Mouse (Mus musculus) hindbrain, embryonic 11.5 days (tissue): ENCODE measurements around the gene Axdnd1. TPM values are rescaled to one million over a fixed set of nuclear protein-coding genes. Genes with fewer than 3 reads are reported as not detected.

ENCODE experiments used
- ATAC-seq: fragments of 200-750 bp; cut with Nextera tagmentation; 2 replicates; pipeline ENCODE4 v1.8.0; 2017; ENCODE audit warnings: mild to moderate bottlenecking, moderate TSS enrichment, moderate library complexity; ENCODE audit not compliant: low FRiP score
- DNase-seq: peaks from one replicate; pipeline ENCODE4 v3.0.0-alpha.2; 2015; ENCODE audit warnings: low spot score
- H3K27ac ChIP-seq: fragments of 300-500 bp; sonication (generic); 2 replicates; pipeline ENCODE4 v1.5.1; 2014; ENCODE audit warnings: mild to moderate bottlenecking, low read depth, low read length
- H3K27me3 ChIP-seq: fragments of 300-500 bp; sonication (generic); 2 replicates; pipeline ENCODE4 v1.6.1; 2014; ENCODE audit warnings: mild to moderate bottlenecking, low read length, moderate library complexity, mixed read lengths; ENCODE audit not compliant: control insufficient read depth, insufficient read depth
- H3K36me3 ChIP-seq: fragments of 300-500 bp; sonication (generic); 2 replicates; pipeline ENCODE4 v1.6.1; 2014; ENCODE audit warnings: mild to moderate bottlenecking, low read length, moderate library complexity, mixed read lengths; ENCODE audit not compliant: control insufficient read depth, insufficient read depth
- H3K4me1 ChIP-seq: fragments of 300-500 bp; sonication (generic); replicated peaks from 2 replicates; pipeline ENCODE4 v1.6.1; 2014; ENCODE audit warnings: low read length, mixed read lengths; ENCODE audit not compliant: control insufficient read depth, insufficient read depth
- H3K4me2 ChIP-seq: fragments of 300-500 bp; sonication (generic); replicated peaks from 2 replicates; pipeline ENCODE4 v1.6.1; 2014; ENCODE audit warnings: mild to moderate bottlenecking, low read depth, low read length
- H3K4me3 ChIP-seq: fragments of 300-500 bp; sonication (generic); 2 replicates; pipeline ENCODE4 v1.5.1; 2014; ENCODE audit warnings: low read depth, low read length
- H3K9ac ChIP-seq: fragments of 300-500 bp; sonication (generic); 2 replicates; pipeline ENCODE4 v1.6.1; 2014; ENCODE audit warnings: low read depth, low read length
- H3K9me3 ChIP-seq: fragments of 300-500 bp; sonication (generic); 2 replicates; pipeline ENCODE4 v1.6.1; 2016; ENCODE audit warnings: low read length; ENCODE audit not compliant: control insufficient read depth
- WGBS: fragments of 180-500 bp; shearing (Covaris S2); extraction: QIAGEN DNeasy Blood & Tissue Kit; methylation state at CpG from one replicate; pipeline ENCODE4 v1.1.7; 2014; 5-methylcytosine and 5-hydroxymethylcytosine counted together
- polyA plus RNA-seq: library from polyadenylated mRNA; unstranded; fragments of >200 nt; fragmentation: Nextera tagmentation; extraction: Ambion mirVana; gene quantifications from 2 replicates; pipeline ENCODE4 v1.2.1, GENCODE M21; 2014

Axdnd1 gene
- polyA plus RNA-seq, 1 experiment from 2014 or later = 0.28 TPM

GRCm38 (mm10) chr1:156393148-156393547, 27.8 kb downstream of the Axdnd1 start:
- Histone ChIP-seq H3K27ac (no peak overlapping the region), H3K9ac (no peak overlapping the region), H3K4me3 (no peak overlapping the region), H3K36me3 (no peaks in the 10 kb centered on the region), H3K4me2 (no peak overlapping the region), H3K4me1 (no peaks in the 10 kb centered on the region), H3K9me3 (no peaks in the 10 kb centered on the region), H3K27me3 (no peaks in the 10 kb centered on the region)
- 82% methylated on average over 4 of the region's 4 CpGs for WGBS
- DNase-seq (no peak), ATAC-seq (no peak)

- Histone ChIP-seq H3K36me3 (no peaks in the 10 kb centered on the region), H3K27me3 (no peaks in the 10 kb centered on the region), H3K9me3 (no peaks in the 10 kb centered on the region), H3K4me2 (no peak overlapping the region), H3K4me1 (no peaks in the 10 kb centered on the region), H3K27ac (no peak overlapping the region), H3K9ac (no peak overlapping the region), H3K4me3 (no peak overlapping the region)
- 73% methylated on average over 3 of the region's 3 CpGs for WGBS
- no peak for DNase-seq
- no peak for ATAC-seq
Measured at GRCm38 (mm10) chr1:156386880-156387279, 34.1 kb downstream of the Axdnd1 start.

- H3K27ac ChIP-seq = no peak overlapping the region
- no peak overlapping the region for H3K9ac ChIP-seq
- H3K4me3 ChIP-seq = no peak overlapping the region
- H3K4me1 ChIP-seq = no peaks in the 10 kb centered on the region
- DNase-seq (no peak), ATAC-seq (no peak)
- H3K27me3 ChIP-seq = no peaks in the 10 kb centered on the region
- H3K4me2 ChIP-seq = no peak overlapping the region
- 93% methylated on average over 4 of the region's 4 CpGs for WGBS
- H3K36me3 ChIP-seq = no peaks in the 10 kb centered on the region
- H3K9me3 ChIP-seq = no peaks in the 10 kb centered on the region
Measured at GRCm38 (mm10) chr1:156386232-156386631, 34.7 kb downstream of the Axdnd1 start.

GRCm38 (mm10) chr1:156381217-156381616, 39.7 kb downstream of the Axdnd1 start:
- Histone ChIP-seq H3K4me3 (no peak overlapping the region), H3K9me3 (no peaks in the 10 kb centered on the region), H3K27me3 (no peaks in the 10 kb centered on the region), H3K4me1 (no peaks in the 10 kb centered on the region), H3K36me3 (no peaks in the 10 kb centered on the region), H3K4me2 (no peak overlapping the region), H3K27ac (no peak overlapping the region), H3K9ac (no peak overlapping the region)
- DNase-seq = no peak
- ATAC-seq = no peak
- 92% methylated on average over 3 of the region's 3 CpGs for WGBS

- no peaks in the 10 kb centered on the region for H3K4me1 ChIP-seq
- DNase-seq (no peak), ATAC-seq (no peak)
- no peak within 1 kb of the TSS for H3K4me2 ChIP-seq
- H3K27ac ChIP-seq = no peak within 1 kb of the TSS
- H3K4me3 ChIP-seq = no peak within 1 kb of the TSS
- no peaks in the 10 kb centered on the region for H3K36me3 ChIP-seq
- H3K27me3 ChIP-seq = no peaks in the 10 kb centered on the region
- 92% methylated on average over 8 of the region's 8 CpGs for WGBS
- H3K9ac ChIP-seq = no peak within 1 kb of the TSS
- H3K9me3 ChIP-seq = no peaks in the 10 kb centered on the region
Measured at GRCm38 (mm10) chr1:156365740-156366139, 55.2 kb downstream of the Axdnd1 start, which contains the start of gene Gm2000. Gm2000 (plus strand) TSS chr1:156366040.

- no peak overlapping the region for H3K27ac ChIP-seq
- no peaks in the 10 kb centered on the region for H3K36me3 ChIP-seq
- H3K4me3 ChIP-seq = no peak overlapping the region
- no peak for DNase-seq
- no peaks in the 10 kb centered on the region for H3K9me3 ChIP-seq
- ATAC-seq = no peak
- H3K4me1 ChIP-seq = no peaks in the 10 kb centered on the region
- H3K27me3 ChIP-seq = no peaks in the 10 kb centered on the region
- H3K4me2 ChIP-seq = no peak overlapping the region
- WGBS = 90% methylated on average over 2 of the region's 2 CpGs
- no peak overlapping the region for H3K9ac ChIP-seq
Measured at GRCm38 (mm10) chr1:156352466-156352865, 68.5 kb downstream of the Axdnd1 start.

GRCm38 (mm10) chr1:156350441-156350840, 70.5 kb downstream of the Axdnd1 start:
- Histone ChIP-seq H3K36me3 (no peaks in the 10 kb centered on the region), H3K9me3 (no peaks in the 10 kb centered on the region), H3K27me3 (no peaks in the 10 kb centered on the region), H3K9ac (no peak overlapping the region), H3K27ac (no peak overlapping the region), H3K4me1 (no peaks in the 10 kb centered on the region), H3K4me3 (no peak overlapping the region), H3K4me2 (no peak overlapping the region)
- 88% methylated on average over 4 of the region's 4 CpGs for WGBS
- DNase-seq (no peak), ATAC-seq (no peak)

GRCm38 (mm10) chr1:156349031-156349430, 71.9 kb downstream of the Axdnd1 start:
- H3K4me1 ChIP-seq = no peaks in the 10 kb centered on the region
- no peak for DNase-seq
- no peaks in the 10 kb centered on the region for H3K36me3 ChIP-seq
- ATAC-seq = no peak
- no peak overlapping the region for H3K27ac ChIP-seq
- H3K4me2 ChIP-seq = no peak overlapping the region
- H3K9ac ChIP-seq = no peak overlapping the region
- H3K9me3 ChIP-seq = no peaks in the 10 kb centered on the region
- H3K27me3 ChIP-seq = no peaks in the 10 kb centered on the region
- 79% methylated on average over 4 of the region's 4 CpGs for WGBS
- no peak overlapping the region for H3K4me3 ChIP-seq

- 91% methylated on average over 4 of the region's 4 CpGs for WGBS
- Histone ChIP-seq H3K9me3 (no peaks in the 10 kb centered on the region), H3K4me3 (no peak overlapping the region), H3K9ac (no peak overlapping the region), H3K4me2 (no peak overlapping the region), H3K36me3 (no peaks in the 10 kb centered on the region), H3K4me1 (no peaks in the 10 kb centered on the region), H3K27ac (no peak overlapping the region), H3K27me3 (no peaks in the 10 kb centered on the region)
- ATAC-seq = no peak
- DNase-seq = no peak
Measured at GRCm38 (mm10) chr1:156345633-156346032, 75.3 kb downstream of the Axdnd1 start.
